Mouse (Mus musculus) midbrain, embryonic 14.5 days (tissue): ENCODE measurements around the gene Strap. TPM values are rescaled to one million over a fixed set of nuclear protein-coding genes. Genes with fewer than 3 reads are reported as not detected.

Experiments used
- ATAC-seq: fragments of 200-750 bp; cut with Nextera tagmentation; 2 replicates; pipeline ENCODE4 v1.8.0; 2017; ENCODE audit warnings: moderate number of reproducible peaks, moderate library complexity; ENCODE audit not compliant: low FRiP score, low TSS enrichment
- DNase-seq: peaks from one replicate; pipeline ENCODE4 v3.0.0-alpha.2; 2015
- H3K27ac ChIP-seq: fragments of 300-500 bp; sonication (generic); replicated peaks from 2 replicates; pipeline ENCODE4 v1.5.1; 2014; ENCODE audit warnings: mild to moderate bottlenecking, low read depth, low read length, moderate library complexity
- H3K27me3 ChIP-seq: fragments of 300-500 bp; sonication (generic); 2 replicates; pipeline ENCODE4 v1.6.1; 2014; ENCODE audit warnings: low read length, control low read depth, mixed read lengths; ENCODE audit not compliant: control insufficient read depth, insufficient read depth
- H3K36me3 ChIP-seq: fragments of 300-500 bp; sonication (generic); 2 replicates; pipeline ENCODE4 v1.6.1; 2014; ENCODE audit warnings: low read length, control low read depth; ENCODE audit not compliant: control insufficient read depth, insufficient read depth
- H3K4me1 ChIP-seq: fragments of 300-500 bp; sonication (generic); 2 replicates; pipeline ENCODE4 v1.6.1; 2014; ENCODE audit warnings: mild to moderate bottlenecking, antibody characterized with exemption, low read length, control low read depth; ENCODE audit not compliant: control insufficient read depth, insufficient read depth
- H3K4me2 ChIP-seq: fragments of 300-500 bp; sonication (generic); 2 replicates; pipeline ENCODE4 v1.6.1; 2014; ENCODE audit warnings: mild to moderate bottlenecking, low read length, moderate library complexity
- H3K4me3 ChIP-seq: fragments of 300-500 bp; sonication (generic); replicated peaks from 2 replicates; pipeline ENCODE4 v1.5.1; 2014; ENCODE audit warnings: low read depth, low read length
- H3K9ac ChIP-seq: fragments of 300-500 bp; sonication (generic); replicated peaks from 2 replicates; pipeline ENCODE4 v1.6.1; 2014; ENCODE audit warnings: mild to moderate bottlenecking, low read length, moderate library complexity
- H3K9me3 ChIP-seq: fragments of 300-500 bp; sonication (generic); 2 replicates; pipeline ENCODE4 v1.6.1; 2016; ENCODE audit warnings: low read length, control low read depth, mixed read lengths; ENCODE audit not compliant: control insufficient read depth
- WGBS: fragments of 180-500 bp; shearing (Covaris S2); extraction: QIAGEN DNeasy Blood & Tissue Kit; methylation state at CpG from one replicate; pipeline ENCODE4 v1.1.7; 2014; 5-methylcytosine and 5-hydroxymethylcytosine counted together
- polyA plus RNA-seq: library from polyadenylated mRNA; unstranded; fragments of >200 nt; fragmentation: Nextera tagmentation; extraction: Ambion mirVana; gene quantifications from 2 replicates; pipeline ENCODE4 v1.2.1, GENCODE M21; 2014

The Strap gene
- polyA plus RNA-seq, 1 experiment from 2014 or later: 203 TPM

DNA sequence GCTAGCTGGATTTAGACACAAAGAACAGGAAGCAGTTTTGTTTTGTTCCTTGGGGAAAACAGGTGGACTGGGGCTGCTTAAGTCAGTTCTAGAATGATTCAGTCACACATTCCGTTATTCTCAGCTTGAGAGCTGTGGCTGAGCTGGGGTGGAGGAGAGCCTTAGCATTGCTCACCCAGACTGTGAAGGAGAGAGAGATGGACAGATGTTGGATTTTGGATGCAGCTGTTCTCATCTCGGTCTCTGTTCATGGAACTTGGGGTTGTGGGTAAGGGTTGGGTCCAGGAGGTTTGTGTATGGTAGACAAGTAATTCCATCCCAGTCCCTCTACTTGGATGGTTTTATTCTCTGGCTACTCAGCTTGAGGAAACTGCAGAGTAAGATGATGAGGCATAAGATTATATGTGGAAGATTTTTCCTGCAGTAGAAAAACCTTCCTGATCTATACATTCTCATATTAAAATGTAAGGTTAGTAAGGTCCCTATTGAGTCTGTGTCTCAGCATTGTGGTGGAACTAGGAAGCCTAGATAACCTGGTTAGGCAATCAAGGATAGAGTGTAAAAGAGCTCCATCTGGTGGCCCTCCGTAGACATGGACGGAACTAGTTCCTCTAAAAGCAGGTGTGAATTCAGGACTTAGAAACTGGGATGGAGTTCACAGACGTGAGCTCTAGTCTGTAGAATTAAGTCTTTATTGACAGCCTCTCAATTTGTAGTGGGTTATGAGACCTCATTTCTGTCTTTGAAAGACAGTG lies 12.5 kb downstream of the Strap start:
- Histone ChIP-seq H3K4me1 (no peaks in the 10 kb centered on the region), H3K27me3 (no peaks in the 10 kb centered on the region), H3K36me3 (peaks cover 84% of the 10 kb centered on the region), H3K9ac (no peak overlapping the region), H3K9me3 (no peaks in the 10 kb centered on the region), H3K4me2 (no peak overlapping the region), H3K4me3 (no peak overlapping the region), H3K27ac (no peak overlapping the region)
- 79% methylated on average over 5 of the region's 5 CpGs for WGBS
- DNase-seq (peak; percentile 73), ATAC-seq (no peak)

DNA sequence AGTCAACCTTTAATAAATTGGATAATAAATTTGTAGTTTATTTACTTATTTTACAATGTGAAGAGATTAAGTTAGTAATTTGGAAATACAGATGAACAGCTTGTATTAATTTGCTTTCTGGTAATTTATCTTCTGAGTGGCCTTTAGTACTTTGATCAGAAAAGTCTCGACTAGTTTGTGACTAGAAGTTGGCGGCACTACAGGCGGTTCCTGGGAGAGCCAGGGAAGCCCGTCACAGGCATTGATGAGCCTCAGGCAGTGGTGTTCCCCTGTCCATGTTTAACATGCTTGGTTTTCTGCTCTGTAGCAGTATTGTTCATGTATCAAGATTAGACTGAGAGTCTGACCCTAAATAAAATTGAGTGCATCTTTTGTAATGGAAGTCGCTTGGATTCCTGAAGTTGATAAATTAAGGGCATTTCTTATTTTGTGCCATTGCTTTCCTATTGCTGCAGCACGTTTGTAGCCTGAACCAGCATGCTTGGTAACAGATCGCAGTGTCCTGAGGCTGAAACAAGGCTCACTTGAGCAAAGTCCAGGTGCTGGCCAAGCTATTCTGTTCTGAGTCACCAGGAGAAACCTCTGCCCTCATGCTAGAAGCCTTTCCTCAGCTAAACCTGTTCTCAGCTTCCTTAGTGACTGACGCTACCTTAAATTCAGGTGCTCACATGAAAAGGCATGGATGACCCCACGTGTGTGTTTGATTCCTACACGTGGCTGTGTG lies 16.8 kb downstream of the Strap start:
- Histone ChIP-seq H3K4me1 (peaks cover 9% of the 10 kb centered on the region; the same call in 1 of the 2 replicates), H3K9me3 (no peaks in the 10 kb centered on the region), H3K9ac (no peak overlapping the region), H3K4me3 (no peak overlapping the region), H3K36me3 (peaks cover 54% of the 10 kb centered on the region), H3K4me2 (no peak overlapping the region), H3K27me3 (no peaks in the 10 kb centered on the region), H3K27ac (no peak overlapping the region)
- no peak for ATAC-seq
- WGBS: 92% methylated on average over 10 of the region's 10 CpGs
- DNase-seq: no peak

DNA sequence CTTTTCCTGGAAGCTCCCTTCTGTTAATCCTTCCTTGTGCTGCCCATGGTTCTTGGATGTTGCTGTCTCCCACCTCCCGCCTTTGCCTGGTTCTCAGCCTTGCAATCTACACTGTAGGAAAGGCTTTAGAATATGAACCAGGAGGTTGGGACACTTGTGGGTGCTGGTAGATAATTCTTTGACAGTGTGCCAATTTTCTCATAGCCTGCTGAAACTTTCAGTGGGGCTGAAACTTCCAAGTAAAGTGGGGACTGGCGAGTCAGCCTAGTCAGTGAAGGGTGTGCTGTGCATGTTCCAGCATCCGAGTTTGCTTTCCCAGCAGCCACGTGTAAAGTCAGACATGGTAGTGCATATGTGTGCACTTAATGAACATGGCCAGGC lies 17.4 kb downstream of the Strap start:
- Histone ChIP-seq H3K9ac (no peak overlapping the region), H3K36me3 (peaks cover 48% of the 10 kb centered on the region), H3K4me2 (no peak overlapping the region), H3K4me1 (peaks cover 9% of the 10 kb centered on the region; the same call in 1 of the 2 replicates), H3K9me3 (no peaks in the 10 kb centered on the region), H3K27ac (no peak overlapping the region), H3K4me3 (no peak overlapping the region), H3K27me3 (no peaks in the 10 kb centered on the region)
- 90% methylated on average over 4 of the region's 4 CpGs for WGBS
- no peak for DNase-seq
- ATAC-seq: no peak

DNA sequence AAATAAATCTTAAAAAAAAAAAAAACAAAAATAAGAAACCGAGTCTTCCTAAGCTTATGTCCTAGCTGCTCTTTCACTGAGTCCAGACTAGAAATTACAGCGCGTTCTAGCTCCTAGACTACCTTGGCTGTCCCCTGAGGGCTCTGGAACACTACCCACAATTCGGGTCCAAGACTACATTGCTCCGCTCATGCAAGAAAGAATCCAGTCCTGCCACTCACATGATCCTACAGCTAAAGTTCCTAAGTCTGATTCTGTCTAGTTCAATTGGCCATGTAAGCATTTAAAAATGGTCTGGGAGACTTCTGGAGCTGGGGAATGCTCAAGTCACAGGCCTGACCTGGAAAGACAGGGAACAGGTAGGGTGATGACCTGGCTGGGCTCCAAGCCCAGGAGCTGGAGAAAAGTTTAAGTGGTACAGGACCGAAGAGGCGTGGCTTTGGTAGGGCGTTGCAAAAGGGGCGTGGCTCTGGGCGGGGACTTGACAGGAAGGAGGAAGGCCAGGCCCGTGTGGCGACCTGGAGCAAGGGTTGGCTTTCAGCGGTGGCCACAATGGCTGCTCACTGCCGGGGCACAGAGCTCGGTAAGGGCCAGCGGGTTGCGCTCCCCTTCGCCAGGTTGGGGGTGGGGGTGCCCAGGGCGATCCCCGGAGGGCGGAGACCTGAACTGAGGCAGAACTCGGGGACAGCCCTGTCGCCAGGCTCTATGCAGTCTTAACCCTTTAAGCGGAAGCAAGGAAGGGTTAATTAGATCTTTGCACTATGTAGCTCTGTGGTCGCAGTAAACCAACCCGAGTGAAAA lies 19.4 kb downstream of the Strap start, which contains the start of gene Dera:
TSS of gene Dera (plus strand) at position 491 of the 801 bp plus-strand sequence.
- Histone ChIP-seq H3K4me2 (peak within 1 kb of the TSS; percentile 82), H3K4me3 (peak within 1 kb of the TSS; percentile 52), H3K9ac (peak within 1 kb of the TSS; percentile 59), H3K27ac (no peak within 1 kb of the TSS), H3K9me3 (no peaks in the 10 kb centered on the region), H3K36me3 (peaks cover 30% of the 10 kb centered on the region), H3K4me1 (peaks cover 9% of the 10 kb centered on the region; the same call in 1 of the 2 replicates), H3K27me3 (no peaks in the 10 kb centered on the region)
- DNase-seq (peak; percentile 73), ATAC-seq (peak; percentile 82)
- 12% methylated on average over 26 of the region's 26 CpGs for WGBS

DNA sequence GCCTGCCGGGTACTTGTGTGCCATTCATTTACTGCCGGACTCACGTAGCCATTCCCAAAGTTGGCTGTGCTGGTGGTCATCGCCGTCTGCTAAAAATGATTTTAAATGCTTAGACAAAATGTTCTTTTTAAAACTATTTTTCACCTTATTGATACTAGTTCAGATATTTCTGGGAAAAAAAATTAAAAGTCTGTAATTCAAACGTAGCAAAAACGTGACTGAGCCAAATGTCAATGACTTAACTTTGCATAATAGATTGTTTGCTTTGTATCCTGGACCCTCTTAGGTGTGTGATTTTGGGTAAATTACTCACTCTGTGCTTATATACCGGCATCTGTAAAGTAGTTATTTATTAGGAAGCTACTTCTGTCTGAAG lies 20.0 kb downstream of the Strap start:
- H3K27me3 ChIP-seq: no peaks in the 10 kb centered on the region
- peak overlapping the region; percentile 82 for H3K4me2 ChIP-seq
- H3K9ac ChIP-seq: peak overlapping the region; percentile 59
- WGBS: 7% methylated on average over 8 of the region's 8 CpGs
- H3K4me1 ChIP-seq: peaks cover 9% of the 10 kb centered on the region; the same call in 1 of the 2 replicates
- DNase-seq (no peak), ATAC-seq (no peak)
- H3K36me3 ChIP-seq: peaks cover 24% of the 10 kb centered on the region
- no peak overlapping the region for H3K27ac ChIP-seq
- peak overlapping the region; percentile 52 for H3K4me3 ChIP-seq
- H3K9me3 ChIP-seq: no peaks in the 10 kb centered on the region

DNA sequence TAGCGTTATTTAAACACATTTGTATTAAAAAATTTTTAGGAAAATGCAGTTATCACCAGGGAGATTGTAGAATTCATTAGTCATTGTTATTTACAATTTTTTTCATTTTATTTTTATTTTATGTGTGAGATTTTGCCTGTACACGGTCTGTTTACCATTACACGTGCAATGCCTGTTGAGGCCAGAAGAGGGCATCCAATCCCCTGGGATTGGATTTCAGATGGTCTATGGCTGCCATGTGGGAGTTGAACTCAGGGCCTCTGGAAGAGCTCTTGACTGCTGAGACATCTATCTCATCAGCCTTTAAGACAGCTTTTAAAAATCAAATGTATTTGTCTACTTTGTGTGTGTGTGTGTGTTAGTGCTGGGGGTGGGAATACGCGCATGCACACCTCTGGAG lies 21.4 kb downstream of the Strap start:
- 73% methylated on average over 5 of the region's 5 CpGs for WGBS
- no peaks in the 10 kb centered on the region for H3K9me3 ChIP-seq

DNA sequence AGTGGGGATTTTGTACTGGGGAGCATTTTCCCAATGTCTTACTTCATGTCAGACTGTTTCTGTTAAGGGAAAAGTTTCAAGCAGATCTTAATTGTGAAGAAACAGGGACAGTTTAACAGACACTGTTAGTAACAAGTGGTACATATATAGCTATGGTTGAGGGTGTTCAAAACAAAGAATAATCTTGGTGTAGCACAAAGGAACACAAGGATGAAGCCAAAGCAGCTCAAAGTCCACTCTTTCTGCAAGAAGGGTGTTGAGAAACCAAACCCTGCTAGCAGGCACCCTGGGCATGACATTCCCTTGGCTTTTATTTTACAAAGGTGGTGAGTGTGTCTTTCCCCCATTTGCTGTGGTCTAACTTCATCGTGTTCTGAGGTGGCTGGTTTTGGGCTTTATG lies 23.0 kb downstream of the Strap start:
- DNase-seq: no peak
- Histone ChIP-seq H3K4me1 (peaks cover 9% of the 10 kb centered on the region; the same call in 1 of the 2 replicates), H3K9me3 (no peaks in the 10 kb centered on the region), H3K9ac (no peak overlapping the region), H3K4me2 (no peak overlapping the region), H3K36me3 (0 out of 2 replicates have a peak, but pooled peaks cover 3% of the 10 kb centered on the region), H3K4me3 (no peak overlapping the region), H3K27ac (no peak overlapping the region), H3K27me3 (no peaks in the 10 kb centered on the region)
- ATAC-seq: no peak
- WGBS: 97% methylated on average over 1 of the region's 1 CpGs

More for the DNA sequence above, 21.4 kb downstream of the Strap start:
- Histone ChIP-seq H3K36me3 (peaks cover 15% of the 10 kb centered on the region), H3K9ac (no peak overlapping the region), H3K4me2 (no peak overlapping the region), H3K4me1 (peaks cover 9% of the 10 kb centered on the region; the same call in 1 of the 2 replicates), H3K27ac (no peak overlapping the region), H3K4me3 (no peak overlapping the region), H3K27me3 (no peaks in the 10 kb centered on the region)
- ATAC-seq: no peak
- peak; percentile 48 for DNase-seq

DNA sequence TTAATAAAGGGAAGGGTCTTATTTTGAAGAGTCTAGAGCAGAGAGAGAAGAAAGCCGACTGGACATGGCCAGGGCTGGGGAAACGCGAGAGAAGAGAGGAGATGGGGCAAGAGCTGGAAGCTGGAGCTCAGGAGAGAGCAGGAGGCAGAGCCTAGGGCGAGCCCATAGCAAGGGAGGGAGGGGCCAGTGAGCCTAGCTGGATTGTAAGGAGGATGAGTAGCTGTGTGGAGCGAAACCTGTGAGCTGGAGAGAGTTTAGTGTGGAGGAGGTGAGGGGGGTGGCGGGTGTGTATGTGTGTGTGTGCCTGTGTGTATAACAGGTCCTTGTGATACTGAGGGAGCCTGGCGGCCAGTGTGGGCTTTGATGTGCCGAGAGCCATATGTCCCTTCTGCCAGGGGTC lies 24.8 kb downstream of the Strap start:
- WGBS: 43% methylated on average over 8 of the region's 8 CpGs
- no peak for ATAC-seq

More for the DNA sequence above, 24.8 kb downstream of the Strap start:
- Histone ChIP-seq H3K4me2 (no peak overlapping the region), H3K36me3 (no peaks in the 10 kb centered on the region), H3K4me3 (no peak overlapping the region), H3K4me1 (peaks cover 5% of the 10 kb centered on the region; the same call in 1 of the 2 replicates), H3K27ac (no peak overlapping the region), H3K27me3 (no peaks in the 10 kb centered on the region), H3K9me3 (no peaks in the 10 kb centered on the region), H3K9ac (no peak overlapping the region)
- peak; percentile 15 for DNase-seq
